Mouse (Mus musculus): ENCODE measurements at regions not wholly inside any gene's neighbourhood (a gene's known extent, or its start where the extent isn't known, plus 50 kb on each side); places are given as distances from the start of the nearest gene placed in this dataset.
A peak's percentile ranks its signal among the peaks of the same experiment; 100 is the strongest.
"Not testable (repeated sequence)": the region's sequence is repeated elsewhere in the genome, so short reads cannot be mapped to it uniquely, and the experiment has no call there.

GRCm38 (mm10) chr6:47679946-47680345 is 84.8 kb upstream of the Ezh2 start:
- not testable (repeated sequence) for DNase-seq (ENCODE audit: extremely low spot score)

GRCm38 (mm10) chr6:47672741-47673140 is 77.6 kb upstream of the Ezh2 start:
- DNase-seq (ENCODE audit: extremely low spot score): not testable (repeated sequence)

GRCm38 (mm10) chr6:47652880-47653279 is 57.7 kb upstream of the Ezh2 start:
- DNase-seq (ENCODE audit: extremely low spot score): not testable (repeated sequence)

- DNase-seq (ENCODE audit: extremely low spot score): not testable (repeated sequence)
Observed at GRCm38 (mm10) chr6:47651385-47651718, 56.2 kb upstream of the Ezh2 start.

GRCm38 (mm10) chr6:47650463-47651384 is 55.6 kb upstream of the Ezh2 start:
- DNase-seq (ENCODE audit: extremely low spot score): peak; percentile 97

GRCm38 (mm10) chr6:47649961-47650360 is 54.8 kb upstream of the Ezh2 start:
- no peak for DNase-seq (ENCODE audit: extremely low spot score)

- no peak for DNase-seq (ENCODE audit: extremely low spot score)
Observed at GRCm38 (mm10) chr6:47649451-47649931, 54.4 kb upstream of the Ezh2 start.

GRCm38 (mm10) chr6:47648899-47649298 is 53.8 kb upstream of the Ezh2 start:
- DNase-seq (ENCODE audit: extremely low spot score): no peak

GRCm38 (mm10) chr6:47648316-47648715 is 53.2 kb upstream of the Ezh2 start:
- no peak for DNase-seq (ENCODE audit: extremely low spot score)

- DNase-seq (ENCODE audit: extremely low spot score): no peak
Observed at GRCm38 (mm10) chr6:47647876-47648275, 52.7 kb upstream of the Ezh2 start.

- DNase-seq (ENCODE audit: extremely low spot score): no peak
Observed at GRCm38 (mm10) chr6:47646731-47647567, 51.8 kb upstream of the Ezh2 start.

- DNase-seq (ENCODE audit: extremely low spot score): no peak
Observed at GRCm38 (mm10) chr6:47646022-47646421, 50.9 kb upstream of the Ezh2 start.

Measured in embryo, embryonic 9.5 days (tissue).